Mouse (Mus musculus) gastrocnemius, adult 8-10 months (tissue): ENCODE results near the gene Gm27021. TPM values are rescaled to one million over a fixed set of nuclear protein-coding genes. Genes with fewer than 3 reads are reported as not detected.
A peak's percentile ranks its signal among the peaks of the same experiment; 100 is the strongest.
"Not testable (repeated sequence)": the region's sequence is repeated elsewhere in the genome, so short reads cannot be mapped to it uniquely, and the experiment has no call there.

Experiments
- DNase-seq, 2 experiments: peaks; one replicate each; pipeline ENCODE4 v3.0.0; 2022; ENCODE audit warnings: low spot score in 2 of 2
- total RNA-seq, 4 experiments: library from RNA; stranded (reverse); gene quantifications; 2 replicates each; pipeline ENCODE4 v1.2.4; 2022

The Gm27021 gene
- total RNA-seq, 4 experiments from 2014 or later = not detected

- DNase-seq = no peak
Observed at GRCm38 (mm10) chr8:120686051-120686450, 18.2 kb upstream of the Gm27021 start.

- DNase-seq = no peak
Observed at GRCm38 (mm10) chr8:120685591-120685990, 17.7 kb upstream of the Gm27021 start.

- DNase-seq = peak; percentile 63 to 73
Observed at GRCm38 (mm10) chr8:120685097-120685496, 17.2 kb upstream of the Gm27021 start.

GRCm38 (mm10) chr8:120684082-120684481 is 16.2 kb upstream of the Gm27021 start:
- no peak for DNase-seq

- peak; percentile 61 to 65 for DNase-seq
Observed at GRCm38 (mm10) chr8:120683602-120684001, 15.7 kb upstream of the Gm27021 start.

- peak in 1 of 2 experiments; percentile 46 for DNase-seq
Observed at GRCm38 (mm10) chr8:120681113-120681512, 13.2 kb upstream of the Gm27021 start.

GRCm38 (mm10) chr8:120680405-120680804 is 12.5 kb upstream of the Gm27021 start:
- not testable (repeated sequence) for DNase-seq

GRCm38 (mm10) chr8:120679629-120680387 is 11.9 kb upstream of the Gm27021 start:
- no peak for DNase-seq

GRCm38 (mm10) chr8:120678447-120678846 is 10.6 kb upstream of the Gm27021 start:
- DNase-seq = peak; percentile 84 to 87

GRCm38 (mm10) chr8:120675718-120676117 is 7.8 kb upstream of the Gm27021 start:
- DNase-seq = no peak

GRCm38 (mm10) chr8:120673298-120673697 is 5.4 kb upstream of the Gm27021 start:
- DNase-seq = no peak

- DNase-seq = no peak
Observed at GRCm38 (mm10) chr8:120672626-120673229, 4.8 kb upstream of the Gm27021 start.

GRCm38 (mm10) chr8:120671775-120672174 is 3.9 kb upstream of the Gm27021 start:
- no peak for DNase-seq

- no peak for DNase-seq
Observed at GRCm38 (mm10) chr8:120668374-120668905, 561 bp upstream of the Gm27021 start, which contains the start of gene Emc8. TSS of gene Emc8 (minus strand) at chr8:120668573.

GRCm38 (mm10) chr8:120666807-120667470 is 940 bp downstream of the Gm27021 start:
- no peak for DNase-seq

GRCm38 (mm10) chr8:120665726-120666455 is 2.0 kb downstream of the Gm27021 start:
- no peak for DNase-seq

GRCm38 (mm10) chr8:120664566-120664965 is 3.3 kb downstream of the Gm27021 start:
- no peak for DNase-seq

GRCm38 (mm10) chr8:120657415-120657814 is 10.5 kb downstream of the Gm27021 start:
- DNase-seq = no peak

- no peak for DNase-seq
Observed at GRCm38 (mm10) chr8:120656322-120657052, 11.4 kb downstream of the Gm27021 start.

GRCm38 (mm10) chr8:120647532-120647931 is 20.3 kb downstream of the Gm27021 start, which contains the start of gene 1190005I06Rik:
TSS of gene 1190005I06Rik (minus strand) at chr8:120647632.
- no peak for DNase-seq
